Mouse (Mus musculus) left cerebral cortex, postnatal 36 days (tissue): ENCODE results near the gene Stag1. TPM values are rescaled to one million over a fixed set of nuclear protein-coding genes. Genes with fewer than 3 reads are reported as not detected.

Source experiments
- DNase-seq, 2 experiments: peaks; one replicate each; pipeline ENCODE4 v3.0.0; 2021 to 2022; ENCODE audit warnings: low spot score in 2 of 2, mixed read lengths in 1 of 2
- intact Hi-C: fragments of 180-260 bp; cut with DNase I; formaldehyde crosslinking; loops from one replicate; pipeline ENCODE4 v1.15.1; 2025
- total RNA-seq, 2 experiments: library from RNA; stranded (reverse); gene quantifications; 2 replicates each; pipeline ENCODE4 v1.2.3; 2021

Stag1 gene
- total RNA-seq, 2 experiments from 2014 or later = 48.3 to 61.0 TPM

DNA sequence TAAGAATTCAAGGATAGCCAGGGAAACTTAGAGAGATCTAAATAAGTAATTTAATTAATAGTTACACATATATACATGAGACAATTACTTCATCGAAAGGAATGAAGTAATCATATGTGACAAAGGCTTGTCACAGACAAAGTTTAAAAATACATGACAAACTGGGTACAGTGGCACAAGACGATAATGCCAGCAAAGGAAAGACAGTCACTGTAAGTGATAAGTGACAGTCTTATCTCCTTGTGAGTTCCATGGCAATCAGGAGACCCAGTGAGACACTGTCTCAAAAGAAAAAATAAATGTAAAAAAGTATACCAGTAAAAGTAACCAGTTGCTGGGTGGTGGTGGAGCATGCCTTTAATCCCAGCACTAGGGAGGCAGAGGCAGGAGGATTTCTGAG, 399.5 kb downstream of the Stag1 start:
- intact Hi-C loops = no loop called here

DNA sequence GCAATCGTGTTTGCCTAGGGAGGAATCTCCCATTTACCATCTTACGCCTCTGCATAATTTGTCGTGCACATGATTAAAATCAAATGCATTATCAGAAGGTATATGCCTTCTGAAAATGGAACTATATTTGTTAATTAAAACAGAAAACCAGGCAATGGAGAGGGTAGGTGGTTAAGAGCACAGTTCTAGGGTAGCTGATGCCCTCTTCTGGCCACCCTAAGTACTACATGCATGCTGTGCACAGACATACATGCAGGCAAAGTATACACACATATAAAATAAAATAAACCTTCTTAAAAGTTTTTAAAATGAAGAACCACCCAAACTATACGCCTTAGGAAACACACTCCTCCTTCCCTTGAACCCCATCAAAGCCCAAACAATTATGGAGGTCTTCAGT, 404.5 kb downstream of the Stag1 start:
- DNase-seq = no peak
- intact Hi-C loops = loop anchor here (10.0 kb wide), 2 partner anchors 457 to 547 kb away; partner anchors contain the start of gene Nck1

More for the DNA sequence above, 399.5 kb downstream of the Stag1 start:
- DNase-seq = no peak

DNA sequence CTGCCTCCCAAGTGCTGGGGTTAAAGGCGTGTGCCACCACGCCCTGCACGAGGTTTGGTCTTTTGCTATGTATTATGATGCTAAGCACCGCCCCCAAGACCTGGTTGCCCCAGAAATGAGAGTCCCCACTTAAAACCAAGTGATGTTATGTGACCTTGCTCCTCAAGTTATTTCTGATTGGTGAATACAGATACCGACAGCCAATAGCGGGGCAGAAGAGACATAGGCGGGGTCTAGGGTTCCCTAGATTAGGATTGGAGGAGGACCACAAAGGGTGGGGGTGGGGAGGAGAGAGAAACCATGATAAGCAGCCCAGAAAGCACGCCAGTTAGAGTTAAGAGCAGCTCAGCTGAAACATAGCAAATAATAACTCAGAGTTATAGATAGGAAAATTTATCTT, 405.2 kb downstream of the Stag1 start:
- no peak for DNase-seq
- intact Hi-C loops = loop anchor here (10.0 kb wide), 2 partner anchors 458 to 548 kb away; partner anchors contain the start of gene Nck1

DNA sequence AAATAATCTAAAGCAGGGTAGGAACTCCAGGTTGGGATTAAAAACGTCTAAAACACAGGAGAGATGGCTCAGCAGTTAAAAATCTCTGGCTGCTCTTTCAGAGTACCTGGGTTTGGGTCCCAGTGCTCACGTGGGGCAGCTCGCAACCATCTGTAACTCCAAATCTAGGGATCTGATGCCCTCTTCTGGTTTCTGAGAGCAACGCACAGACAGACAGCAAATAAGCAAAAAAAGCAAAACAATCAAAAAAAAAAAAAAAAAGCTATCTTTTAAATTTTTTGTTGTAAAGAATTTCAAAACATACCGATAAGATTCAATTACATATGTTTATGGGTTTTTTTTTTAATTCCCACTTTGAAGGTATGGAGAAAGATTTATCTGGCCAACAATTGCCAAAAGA, 405.7 kb downstream of the Stag1 start:
- intact Hi-C loops = loop anchor here (10.0 kb wide), 2 partner anchors 459 to 549 kb away; partner anchors contain the start of gene Nck1
- no peak for DNase-seq

GRCm38 (mm10) chr9:101005866-101006265, 408.3 kb downstream of the Stag1 start:
- intact Hi-C loops = loop anchor here (10.0 kb wide), 2 partner anchors 461 to 551 kb away; partner anchors contain the start of gene Nck1
- no peak for DNase-seq

Other genes starting within 250 kb of the Stag1 start
- 1 to 10 TPM in 1 of 2 experiments, under 1 TPM in 1; 0.25 to 1.1 TPM for gene Il20rb, start 111.0 kb upstream of the Stag1 start, total RNA-seq
- gene Nck1, start 51.7 kb upstream of the Stag1 start, total RNA-seq = 10 to 100 TPM; 31.1 to 35.0 TPM
- 10 to 100 TPM; 18.7 to 19.2 TPM for gene Slc35g2, start 26.7 kb upstream of the Stag1 start, total RNA-seq